Mouse (Mus musculus): ENCODE data around the gene Zfp119b. TPM values are rescaled to one million over a fixed set of nuclear protein-coding genes. Genes with fewer than 3 reads are reported as not detected.

Gene Zfp119b
- total RNA-seq (2021): 1 to 10 TPM; 3.1 to 3.7 TPM
- long read RNA-seq, experiment 1, transcript Zfp119b-201 (4 exons, 1,889 nt): major isoform, 6 of 7 reads
- long read RNA-seq, experiment 1, partial matches to known transcripts: 1 of 7 reads
- long read RNA-seq, experiment 1, other reads (novel, unspliced or antisense): 0 of 7 reads
- long read RNA-seq, experiment 2, transcript Zfp119b-201 (4 exons, 1,889 nt): major isoform, 5 of 6 reads
- long read RNA-seq, experiment 2, partial matches to known transcripts: 0 of 6 reads
- long read RNA-seq, experiment 2, other reads (novel, unspliced or antisense): 1 of 6 reads

DNA sequence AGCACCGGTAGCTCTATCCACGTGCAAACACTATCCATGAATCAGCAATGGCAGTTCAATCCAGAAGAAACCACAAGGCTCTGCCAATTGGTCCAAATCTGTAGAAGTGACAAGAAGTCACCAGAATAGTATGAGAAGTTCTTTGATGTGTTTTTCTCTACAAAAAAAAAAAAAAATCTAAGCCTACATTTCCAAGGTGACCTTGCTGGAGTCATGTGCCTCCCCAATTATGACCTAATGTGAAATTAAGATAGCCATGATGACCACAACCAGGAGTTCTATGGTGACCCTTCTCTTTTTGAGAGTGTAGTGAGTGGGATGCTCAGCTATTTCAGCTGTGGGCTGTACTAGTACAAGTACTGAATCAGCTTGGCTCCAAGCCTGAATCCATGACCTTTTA lies at the start of gene Zfp119b:
Gene Zfp119b, minus strand, starts transcription at position 101 of the 400 bp plus-strand sequence.
- no peak for DNase-seq
- intact Hi-C loops (cut with DNase I; ENCODE audit: low total_unique reads): no loop called here

DNA sequence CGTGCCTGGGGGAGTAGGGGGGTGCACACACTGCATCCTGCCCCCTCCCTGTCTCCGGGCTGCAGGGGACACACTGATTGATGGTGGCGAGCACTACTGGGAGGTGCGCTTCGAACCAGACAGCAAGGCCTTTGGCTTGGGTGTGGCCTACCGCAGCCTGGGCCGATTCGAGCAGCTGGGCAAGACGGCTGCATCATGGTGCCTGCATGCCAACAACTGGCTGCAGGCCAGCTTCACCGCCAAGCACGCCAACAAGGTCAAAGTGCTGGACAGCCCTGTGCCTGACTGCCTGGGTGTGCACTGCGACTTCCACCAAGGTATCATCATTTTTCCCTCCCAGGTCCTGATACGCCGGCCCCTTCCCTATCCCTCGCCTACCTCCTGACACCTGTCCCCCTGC lies 46.7 kb upstream of the Zfp119b start:
- DNase-seq: no peak
- intact Hi-C loops (cut with DNase I; ENCODE audit: low total_unique reads): no loop called here

DNA sequence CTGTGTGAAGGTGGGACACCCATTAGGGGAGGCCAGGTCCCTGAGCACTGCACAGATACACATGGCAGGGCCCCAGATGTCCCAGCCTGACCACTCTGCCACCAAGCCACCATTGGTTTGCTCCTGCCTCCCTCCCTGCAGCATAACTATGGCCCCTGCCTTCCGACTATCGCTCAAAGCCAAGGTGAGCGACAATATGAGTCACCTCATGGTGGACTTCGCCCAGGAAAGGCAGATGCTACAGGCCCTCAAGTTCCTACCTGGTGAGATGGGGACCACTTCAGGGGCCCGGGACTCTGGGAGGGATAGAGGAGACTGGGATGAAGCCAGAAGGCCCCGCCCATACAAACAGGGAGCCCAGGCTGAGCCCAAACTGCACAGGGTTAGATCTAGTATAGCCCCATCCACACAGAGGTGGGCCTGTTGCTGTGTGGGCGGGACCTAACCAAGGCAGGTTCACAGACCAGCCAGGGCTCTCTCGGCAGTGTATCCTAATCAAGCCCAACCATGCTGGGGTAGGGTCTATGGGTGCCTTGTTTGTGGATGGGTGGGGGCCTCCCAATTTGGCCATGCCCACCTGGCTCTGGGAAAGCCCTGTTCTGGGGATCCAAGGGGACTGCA lies 41.1 kb upstream of the Zfp119b start:
- intact Hi-C loops (cut with DNase I; ENCODE audit: low total_unique reads): no loop called here
- no peak for DNase-seq

GRCm38 (mm10) chr17:55986030-55986961 lies 37.0 kb upstream of the Zfp119b start, which contains the start of gene Fsd1:
Gene Fsd1 (plus strand): TSS chr17:55986509.
- intact Hi-C loops (cut with DNase I; ENCODE audit: low total_unique reads): no loop called here
- DNase-seq: peak; percentile 58

DNA sequence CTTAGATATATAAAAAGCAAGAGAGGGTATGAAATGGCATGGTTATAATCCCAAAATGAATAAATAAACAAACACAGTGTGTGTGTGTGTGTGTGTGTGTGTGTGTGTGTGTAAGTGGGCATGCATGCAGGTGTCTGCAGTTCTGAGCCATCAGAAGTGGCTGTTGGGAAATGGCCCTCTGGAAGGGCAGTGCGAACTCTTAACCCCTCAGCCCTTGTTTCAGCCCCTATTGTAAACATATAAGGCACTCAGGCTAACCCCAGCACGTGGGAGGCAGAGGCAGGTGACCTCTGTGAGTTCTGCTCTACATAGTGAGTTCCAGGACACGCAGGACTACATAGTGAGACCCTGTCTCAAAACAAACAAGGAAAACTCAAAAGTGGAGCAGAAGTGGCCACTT lies 28.0 kb upstream of the Zfp119b start:
- intact Hi-C loops (cut with DNase I; ENCODE audit: low total_unique reads): loop anchor here (5.0 kb wide), 1 partner anchor 35 kb away; no protein-coding TSS in a partner anchor
- no peak for DNase-seq

- peak; percentile 78 for DNase-seq
- intact Hi-C loops (cut with DNase I; ENCODE audit: low total_unique reads): loop anchor here (5.0 kb wide), 1 partner anchor 36 kb away; no protein-coding TSS in a partner anchor
Observed at GRCm38 (mm10) chr17:55976255-55976862, 27.1 kb upstream of the Zfp119b start.

DNA sequence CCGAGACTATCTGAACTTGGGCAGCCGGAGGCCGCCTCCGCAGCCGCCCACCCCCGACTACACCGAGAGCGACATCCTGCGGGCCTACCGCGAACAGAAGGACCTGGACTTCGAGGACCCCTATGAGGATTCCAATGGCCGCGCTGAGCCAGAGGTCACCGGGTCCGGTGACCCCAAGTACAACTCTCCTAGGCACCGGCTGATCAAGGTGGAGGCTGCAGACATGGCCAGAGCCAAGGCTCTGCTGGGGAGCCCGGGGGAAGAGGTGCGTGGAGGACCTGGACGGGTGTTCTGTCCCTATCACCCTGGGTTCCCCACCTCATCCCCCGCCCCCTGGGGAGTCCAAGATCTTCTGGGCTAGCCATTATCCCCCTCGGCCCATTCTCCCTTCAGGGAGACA lies 22.2 kb upstream of the Zfp119b start:
- intact Hi-C loops (cut with DNase I; ENCODE audit: low total_unique reads): no loop called here
- DNase-seq: no peak

DNA sequence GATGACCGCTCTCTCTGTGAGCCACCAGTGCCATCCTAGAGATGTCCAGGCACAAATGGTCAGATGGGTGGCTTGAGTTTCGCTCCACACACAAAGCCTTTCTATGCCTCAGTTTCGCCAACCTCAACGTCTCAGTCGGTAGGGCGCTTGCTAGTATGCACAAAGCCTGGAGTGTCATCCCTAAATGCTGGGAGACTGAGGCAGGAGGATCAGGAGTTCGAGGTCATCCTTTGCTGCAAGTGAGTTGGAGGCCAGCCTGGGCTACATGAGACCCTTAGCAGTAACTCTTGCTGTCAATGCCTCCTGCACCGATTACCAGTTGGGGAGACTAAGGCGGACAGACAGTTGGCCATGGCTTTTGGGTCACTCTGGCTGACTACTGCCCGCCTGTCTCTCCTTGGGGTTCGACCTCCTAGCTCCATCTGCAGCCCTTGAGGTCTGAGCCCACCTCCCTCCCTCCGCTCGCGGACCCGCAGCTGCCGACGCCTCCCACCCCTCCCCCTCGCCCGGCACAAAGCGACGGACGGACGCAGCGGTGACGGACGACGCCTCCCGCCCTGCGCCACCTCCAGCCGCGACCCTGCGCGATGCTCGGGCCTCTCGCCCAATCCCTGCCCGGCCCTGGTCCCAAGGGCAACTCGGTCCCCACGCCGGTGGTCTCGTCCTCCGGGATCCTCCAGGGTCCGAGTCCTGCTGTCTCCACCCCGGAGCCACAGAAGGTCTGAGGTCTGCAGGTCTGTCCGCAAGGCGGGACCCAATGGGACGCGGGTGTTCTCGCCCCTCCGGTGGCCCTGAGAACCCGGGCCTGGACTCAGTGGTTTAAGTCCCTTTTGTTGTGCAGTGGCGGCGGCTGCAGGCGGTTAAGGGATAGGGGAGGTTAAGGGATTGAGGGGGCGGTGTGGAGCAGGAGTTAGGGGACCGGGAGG lies 20.9 kb upstream of the Zfp119b start, which contains the start of gene Shd:
Gene Shd, plus strand, starts transcription at position 502 of the 926 bp plus-strand sequence.
- intact Hi-C loops (cut with DNase I; ENCODE audit: low total_unique reads): no loop called here
- no peak for DNase-seq

DNA sequence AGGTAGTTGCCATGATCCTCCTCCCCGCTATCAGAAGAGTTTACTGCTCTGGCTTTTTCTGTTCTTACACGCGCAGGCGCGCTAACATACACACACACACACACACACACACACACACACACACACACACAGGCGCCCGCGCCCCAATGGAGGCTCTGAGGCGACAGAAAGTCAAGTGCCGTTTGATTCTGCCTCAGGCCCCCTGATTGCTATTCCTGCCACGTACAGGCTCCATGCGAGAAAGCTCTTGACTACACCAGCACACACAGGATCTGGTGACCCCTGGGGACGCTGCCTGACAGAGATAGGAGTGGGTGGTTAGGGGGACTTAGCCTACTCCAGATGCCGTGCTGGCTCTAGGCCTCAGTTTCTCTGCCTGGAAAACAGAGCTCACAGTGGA lies 20.3 kb upstream of the Zfp119b start:
- DNase-seq: no peak
- intact Hi-C loops (cut with DNase I; ENCODE audit: low total_unique reads): no loop called here

DNA sequence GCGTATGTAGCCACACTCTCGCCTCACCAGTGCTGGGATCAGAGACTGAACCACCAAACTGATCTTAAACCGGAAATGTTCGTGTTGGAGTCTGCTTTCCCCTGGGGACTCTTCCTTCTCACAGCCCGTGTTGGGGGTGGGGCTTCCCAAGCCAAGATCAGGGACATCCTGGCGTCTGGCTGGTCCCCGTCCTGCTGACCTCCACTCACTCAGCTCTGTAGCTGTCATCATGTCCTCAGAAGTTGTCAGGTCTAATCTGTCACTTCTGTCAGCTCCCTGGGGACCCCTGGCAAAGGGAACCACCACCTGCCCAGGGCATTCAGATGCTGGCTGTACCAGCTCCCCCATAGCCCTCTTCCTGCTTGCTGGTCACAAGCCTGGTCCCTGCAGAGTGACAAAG lies 18.9 kb upstream of the Zfp119b start:
- no peak for DNase-seq
- intact Hi-C loops (cut with DNase I; ENCODE audit: low total_unique reads): no loop called here

DNA sequence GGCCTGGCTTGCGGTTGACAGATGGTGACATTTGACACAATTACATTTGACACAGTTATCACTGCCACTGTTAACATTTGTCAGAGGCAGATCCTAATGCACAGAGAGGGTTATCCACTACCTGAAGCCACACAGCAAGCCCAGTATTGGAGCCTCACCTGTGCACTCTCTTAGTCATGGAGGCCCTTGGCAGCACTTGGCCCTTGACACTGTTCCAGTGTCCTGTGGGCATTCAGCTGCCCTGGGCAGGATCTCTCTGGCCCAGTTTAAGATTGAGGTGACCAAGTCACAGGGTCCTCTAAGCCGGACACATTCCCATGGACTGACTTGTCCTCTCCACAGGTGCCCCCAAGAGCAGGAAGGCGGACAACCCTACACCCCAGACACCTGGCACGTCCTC lies 17.9 kb upstream of the Zfp119b start:
- no peak for DNase-seq
- intact Hi-C loops (cut with DNase I; ENCODE audit: low total_unique reads): no loop called here

GRCm38 (mm10) chr17:55964996-55965395 lies 15.7 kb upstream of the Zfp119b start:
- intact Hi-C loops (cut with DNase I; ENCODE audit: low total_unique reads): no loop called here
- DNase-seq: no peak

DNA sequence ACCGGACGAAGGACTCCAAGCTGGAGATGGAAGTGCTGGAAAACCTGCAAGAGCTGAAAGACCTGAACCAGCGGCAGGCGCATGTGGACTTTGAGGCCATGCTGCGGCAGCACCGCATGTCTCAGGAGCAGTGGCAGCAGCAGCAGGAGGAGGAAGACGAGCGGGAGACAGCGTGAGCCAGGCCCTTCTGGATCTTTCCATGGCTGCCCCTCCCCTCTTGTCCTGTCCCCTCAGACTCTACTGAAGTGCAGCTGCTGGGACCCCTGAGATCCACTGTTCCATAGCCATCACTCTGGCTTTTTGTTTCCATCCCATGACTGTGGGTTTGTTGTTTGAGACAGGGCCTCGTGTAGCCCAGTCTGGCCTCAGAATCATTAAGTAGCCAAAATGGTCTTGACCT lies 15.2 kb upstream of the Zfp119b start:
- DNase-seq: no peak
- intact Hi-C loops (cut with DNase I; ENCODE audit: low total_unique reads): no loop called here

- DNase-seq: no peak
- intact Hi-C loops (cut with DNase I; ENCODE audit: low total_unique reads): no loop called here
Observed at GRCm38 (mm10) chr17:55963171-55963570, 13.9 kb upstream of the Zfp119b start.

DNA sequence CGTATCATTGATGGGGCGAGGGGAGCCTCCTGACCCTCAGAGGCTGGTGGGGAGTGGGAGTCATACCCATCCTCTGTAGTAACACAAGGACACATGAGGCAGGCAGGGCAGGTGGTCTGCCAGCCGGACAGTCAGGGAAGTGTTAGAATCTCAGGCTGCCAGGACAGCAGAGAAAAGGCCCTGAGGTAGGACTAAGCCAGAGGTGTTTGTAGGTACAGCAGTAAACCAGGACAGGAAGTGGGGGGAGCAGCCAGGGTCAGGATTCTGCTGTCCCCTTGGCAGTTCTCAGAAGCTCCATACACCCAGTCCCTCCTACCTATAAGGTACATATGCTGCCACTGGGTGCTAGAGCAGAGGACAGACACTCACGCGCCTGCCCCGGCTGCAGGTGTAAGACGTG lies 12.3 kb upstream of the Zfp119b start:
- DNase-seq: no peak
- intact Hi-C loops (cut with DNase I; ENCODE audit: low total_unique reads): no loop called here

DNA sequence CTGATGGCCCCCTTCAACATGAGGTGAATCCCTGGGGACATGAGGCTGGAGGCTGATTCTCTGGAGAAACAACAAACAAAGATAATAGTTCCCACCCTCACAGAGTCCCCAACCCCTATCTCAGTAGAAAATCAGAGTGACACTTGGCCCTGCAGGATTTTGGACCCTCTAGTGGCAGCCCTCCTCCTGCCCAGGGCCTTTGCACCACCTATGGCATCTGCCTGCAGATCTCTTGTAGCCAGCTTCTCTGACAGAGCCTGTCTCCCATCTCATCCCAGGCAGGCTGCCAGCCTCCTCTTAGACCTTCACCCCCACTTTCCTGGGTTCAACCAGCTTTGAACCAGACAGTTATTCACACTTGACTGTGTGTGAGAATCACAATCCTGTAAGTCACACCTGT lies 11.5 kb upstream of the Zfp119b start:
- intact Hi-C loops (cut with DNase I; ENCODE audit: low total_unique reads): no loop called here
- no peak for DNase-seq

GRCm38 (mm10) chr17:55959946-55960740 lies 10.8 kb upstream of the Zfp119b start:
- DNase-seq: no peak
- intact Hi-C loops (cut with DNase I; ENCODE audit: low total_unique reads): no loop called here

Data from gastrocnemius, postnatal 14 days (tissue).